ENCODE assay signal across 22 mouse cellular contexts in genomic region chr6:53806021-53806420, GRCm38 (mm10). TPM values are rescaled to one million over a fixed set of nuclear protein-coding genes. Genes with fewer than 3 reads are reported as not detected.
A peak's percentile ranks its signal among the peaks of the same experiment; 100 is the strongest.
DNase-seq lines count a peak whose midpoint lies in the region; ATAC-seq lines count a peak whose summit lies in the region.
"Had no signal": no experiment of that assay in that cellular context is flagged by ENCODE, and none has a peak within 500 bp of the region (broad histone marks: within the 10 kb centered on the region; RNA-seq: fewer than 3 reads in every experiment).

No protein-coding gene starts in this region.

- peak; percentile 45 to 53 for DNase-seq in cerebellum, postnatal 10 days
- no peak for DNase-seq in cerebellum, adult 8-10 months
- DNase-seq in kidney, adult 8-10 months: no peak
- DNase-seq in lung, postnatal 10 days: peak; percentile 58
- no peak for DNase-seq in lung, adult 18-20 months
- DNase-seq in limb, embryonic 10.5 days (ENCODE audit: low spot score): peak; percentile 23
- DNase-seq: adrenal gland, adult 8-10 months; cerebellum, adult 11-12 months; cerebellum, adult 9-10 months; forebrain, postnatal 0 days; gastrocnemius, adult 2 months; gastrocnemius, postnatal 14 days; heart, adult 18-20 months; heart, postnatal 14 days; heart, postnatal 4 days had no signal

- H3K27me3 ChIP-seq in kidney, embryonic 15.5 days: no peaks in the 10 kb centered on the region
- no peaks in the 10 kb centered on the region for H3K27me3 ChIP-seq in limb, embryonic 10.5 days (ENCODE audit: low read depth, poor library complexity, severe bottlenecking)
- H3K27me3 ChIP-seq: embryonic facial prominence, embryonic 12.5 days; embryonic facial prominence, embryonic 15.5 days had no signal

- no peaks in the 10 kb centered on the region for H3K9me3 ChIP-seq in kidney, embryonic 15.5 days (replicated peaks)
- H3K9me3 ChIP-seq in limb, embryonic 10.5 days (replicated peaks): no peaks in the 10 kb centered on the region
- H3K9me3 ChIP-seq: embryonic facial prominence, embryonic 12.5 days; embryonic facial prominence, embryonic 15.5 days; heart, embryonic 13.5 days had no signal

- H3K4me1 ChIP-seq in kidney, embryonic 15.5 days: peaks cover 38% of the 10 kb centered on the region
- peaks cover 20% of the 10 kb centered on the region for H3K4me1 ChIP-seq in limb, embryonic 10.5 days

- no peak overlapping the region for H3K4me3 ChIP-seq in kidney, embryonic 15.5 days (replicated peaks)
- no peak overlapping the region for H3K4me3 ChIP-seq in limb, embryonic 10.5 days
- H3K4me3 ChIP-seq: embryonic facial prominence, embryonic 12.5 days; embryonic facial prominence, embryonic 15.5 days; gastrocnemius, adult 2 months; heart, embryonic 13.5 days had no signal

- no peaks in the 10 kb centered on the region for H3K36me3 ChIP-seq in kidney, embryonic 15.5 days
- no peaks in the 10 kb centered on the region for H3K36me3 ChIP-seq in limb, embryonic 10.5 days
- H3K36me3 ChIP-seq: embryonic facial prominence, embryonic 12.5 days; embryonic facial prominence, embryonic 15.5 days; heart, embryonic 13.5 days had no signal

- WGBS in kidney, embryonic 15.5 days: 66% methylated on average over 5 of the region's 5 CpGs
- 78% methylated on average over 5 of the region's 5 CpGs for WGBS in limb, embryonic 10.5 days

- H3K9ac ChIP-seq in kidney, embryonic 15.5 days: no peak overlapping the region
- H3K9ac ChIP-seq: embryonic facial prominence, embryonic 12.5 days; embryonic facial prominence, embryonic 15.5 days; forebrain, postnatal 0 days; heart, embryonic 13.5 days had no signal

- no peak overlapping the region for H3K4me2 ChIP-seq in kidney, embryonic 15.5 days
- H3K4me2 ChIP-seq: embryonic facial prominence, embryonic 12.5 days; embryonic facial prominence, embryonic 15.5 days; heart, embryonic 13.5 days had no signal

- ATAC-seq in kidney, embryonic 15.5 days (replicated peaks; ENCODE audit: low FRiP score): no peak
- ATAC-seq: activated CD4-positive, CD25-positive, alpha-beta regulatory T cell, adult 4 months; forebrain, embryonic 14.5 days; forebrain, postnatal 0 days; hindbrain, embryonic 16.5 days had no signal

- H3K27ac ChIP-seq in kidney, embryonic 15.5 days: 0 out of 2 replicates have a peak overlapping the region, but pooled peaks have one; percentile 65
- H3K27ac ChIP-seq in limb, embryonic 10.5 days: no peak overlapping the region
- H3K27ac ChIP-seq: embryonic facial prominence, embryonic 12.5 days; embryonic facial prominence, embryonic 15.5 days; heart, embryonic 13.5 days had no signal

RNA-seq across cellular contexts. Expression of gene Tril, which starts 14.6 kb away (rescaled TPM):
- 88.9 and 93.8 TPM in 2 replicates for polyA plus RNA-seq in kidney, embryonic 15.5 days (2015; fragmentation: Nextera tagmentation; extraction: Ambion mirVana)
- 86.9 and 97.3 TPM in 2 replicates for polyA plus RNA-seq in limb, embryonic 10.5 days (2016; fragmentation: Nextera tagmentation; extraction: Ambion mirVana)
- polyA plus RNA-seq: activated CD4-positive, CD25-positive, alpha-beta regulatory T cell, adult 4 months had no signal

Comparison
In these comparisons a context has a peak if more than half of its experiments do, and no peak if none do; other contexts are left out.
1. DNase-seq: peak in cerebellum, postnatal 10 days (2 of 2), lung, postnatal 10 days (single experiment) and limb, embryonic 10.5 days (single experiment); none in cerebellum, adult 8-10 months (single experiment), kidney, adult 8-10 months (0 of 2) and lung, adult 18-20 months (0 of 2).